Mouse (Mus musculus): ENCODE data around the gene 4931406P16Rik. TPM values are rescaled to one million over a fixed set of nuclear protein-coding genes. Genes with fewer than 3 reads are reported as not detected.

The 4931406P16Rik gene
- 30.4 and 32.8 TPM in 2 replicates for polyA plus RNA-seq (2015; fragmentation: Nextera tagmentation; extraction: Ambion mirVana)

- H3K27me3 ChIP-seq (ENCODE audit: control insufficient read depth, insufficient read depth, low read length) = no peaks in the 10 kb centered on the region
- H3K4me2 ChIP-seq (ENCODE audit: low read depth, low read length) = peak within 1 kb of the TSS; percentile 81
- peak; percentile 90 for ATAC-seq (ENCODE audit: insufficient read depth, low FRiP score)
- H3K9ac ChIP-seq (ENCODE audit: low read length) = peak within 1 kb of the TSS; percentile 97
- peak within 1 kb of the TSS; percentile 91 for H3K4me3 ChIP-seq (replicated peaks; ENCODE audit: low read length)
- H3K27ac ChIP-seq (ENCODE audit: low read length) = peak within 1 kb of the TSS; percentile 84
- H3K9me3 ChIP-seq (replicated peaks; ENCODE audit: control insufficient read depth, low read length) = no peaks in the 10 kb centered on the region
- H3K4me1 ChIP-seq (ENCODE audit: control insufficient read depth, insufficient read depth, low read length) = peaks cover 9% of the 10 kb centered on the region; the same call in 1 of the 2 replicates
- no peaks in the 10 kb centered on the region for H3K36me3 ChIP-seq (ENCODE audit: control insufficient read depth, insufficient read depth, low read length)
- under 1% methylated on average over 41 of the region's 41 CpGs for WGBS
These were observed at the start of gene 4931406P16Rik for GRCm38 (mm10) chr7:34313443-34313875. 4931406P16Rik (minus strand) TSS chr7:34313551.

- no peak for ATAC-seq (ENCODE audit: insufficient read depth, low FRiP score)
- WGBS = 93% methylated on average over 4 of the region's 4 CpGs
- no peaks in the 10 kb centered on the region for H3K4me1 ChIP-seq (ENCODE audit: control insufficient read depth, insufficient read depth, low read length)
- H3K9me3 ChIP-seq (replicated peaks; ENCODE audit: control insufficient read depth, low read length) = no peaks in the 10 kb centered on the region
- H3K4me3 ChIP-seq (replicated peaks; ENCODE audit: low read length) = no peak overlapping the region
- no peak overlapping the region for H3K27ac ChIP-seq (ENCODE audit: low read length)
- H3K4me2 ChIP-seq (ENCODE audit: low read depth, low read length) = no peak overlapping the region
- H3K27me3 ChIP-seq (ENCODE audit: control insufficient read depth, insufficient read depth, low read length) = no peaks in the 10 kb centered on the region
- no peak overlapping the region for H3K9ac ChIP-seq (ENCODE audit: low read length)
- peaks cover 13% of the 10 kb centered on the region for H3K36me3 ChIP-seq (ENCODE audit: control insufficient read depth, insufficient read depth, low read length)
These were observed 42.3 kb upstream of the 4931406P16Rik start for GRCm38 (mm10) chr7:34355629-34356028.

- WGBS = 81% methylated on average over 1 of the region's 1 CpGs
- Histone ChIP-seq H3K36me3 (ENCODE audit: control insufficient read depth, insufficient read depth, low read length) (peaks cover 28% of the 10 kb centered on the region), H3K27ac (ENCODE audit: low read length) (no peak overlapping the region), H3K27me3 (ENCODE audit: control insufficient read depth, insufficient read depth, low read length) (no peaks in the 10 kb centered on the region), H3K9ac (ENCODE audit: low read length) (no peak overlapping the region), H3K9me3 (replicated peaks; ENCODE audit: control insufficient read depth, low read length) (no peaks in the 10 kb centered on the region), H3K4me1 (ENCODE audit: control insufficient read depth, insufficient read depth, low read length) (no peaks in the 10 kb centered on the region), H3K4me3 (replicated peaks; ENCODE audit: low read length) (no peak overlapping the region), H3K4me2 (ENCODE audit: low read depth, low read length) (no peak overlapping the region)
- ATAC-seq (ENCODE audit: insufficient read depth, low FRiP score) = no peak
These were observed 38.6 kb upstream of the 4931406P16Rik start for GRCm38 (mm10) chr7:34351997-34352396.

GRCm38 (mm10) chr7:34350166-34350565 lies 36.8 kb upstream of the 4931406P16Rik start:
- H3K4me3 ChIP-seq (replicated peaks; ENCODE audit: low read length) = no peak overlapping the region
- H3K4me2 ChIP-seq (ENCODE audit: low read depth, low read length) = no peak overlapping the region
- no peak overlapping the region for H3K9ac ChIP-seq (ENCODE audit: low read length)
- WGBS = 91% methylated on average over 5 of the region's 5 CpGs
- H3K27me3 ChIP-seq (ENCODE audit: control insufficient read depth, insufficient read depth, low read length) = no peaks in the 10 kb centered on the region
- no peaks in the 10 kb centered on the region for H3K4me1 ChIP-seq (ENCODE audit: control insufficient read depth, insufficient read depth, low read length)
- ATAC-seq (ENCODE audit: insufficient read depth, low FRiP score) = no peak
- no peak overlapping the region for H3K27ac ChIP-seq (ENCODE audit: low read length)
- peaks cover 25% of the 10 kb centered on the region for H3K36me3 ChIP-seq (ENCODE audit: control insufficient read depth, insufficient read depth, low read length)
- H3K9me3 ChIP-seq (replicated peaks; ENCODE audit: control insufficient read depth, low read length) = no peaks in the 10 kb centered on the region

- no peaks in the 10 kb centered on the region for H3K27me3 ChIP-seq (ENCODE audit: control insufficient read depth, insufficient read depth, low read length)
- H3K9ac ChIP-seq (ENCODE audit: low read length) = no peak overlapping the region
- no peaks in the 10 kb centered on the region for H3K9me3 ChIP-seq (replicated peaks; ENCODE audit: control insufficient read depth, low read length)
- no peak overlapping the region for H3K27ac ChIP-seq (ENCODE audit: low read length)
- H3K36me3 ChIP-seq (ENCODE audit: control insufficient read depth, insufficient read depth, low read length) = peaks cover 34% of the 10 kb centered on the region
- H3K4me2 ChIP-seq (ENCODE audit: low read depth, low read length) = no peak overlapping the region
- WGBS = 69% methylated on average over 1 of the region's 1 CpGs
- no peak overlapping the region for H3K4me3 ChIP-seq (replicated peaks; ENCODE audit: low read length)
- no peaks in the 10 kb centered on the region for H3K4me1 ChIP-seq (ENCODE audit: control insufficient read depth, insufficient read depth, low read length)
- no peak for ATAC-seq (ENCODE audit: insufficient read depth, low FRiP score)
These were observed 34.7 kb upstream of the 4931406P16Rik start for GRCm38 (mm10) chr7:34348011-34348410.

- Histone ChIP-seq H3K4me1 (ENCODE audit: control insufficient read depth, insufficient read depth, low read length) (no peaks in the 10 kb centered on the region), H3K9me3 (replicated peaks; ENCODE audit: control insufficient read depth, low read length) (no peaks in the 10 kb centered on the region), H3K9ac (ENCODE audit: low read length) (no peak overlapping the region), H3K4me3 (replicated peaks; ENCODE audit: low read length) (no peak overlapping the region), H3K4me2 (ENCODE audit: low read depth, low read length) (no peak overlapping the region), H3K27ac (ENCODE audit: low read length) (no peak overlapping the region), H3K36me3 (ENCODE audit: control insufficient read depth, insufficient read depth, low read length) (peaks cover 37% of the 10 kb centered on the region), H3K27me3 (ENCODE audit: control insufficient read depth, insufficient read depth, low read length) (no peaks in the 10 kb centered on the region)
- ATAC-seq (ENCODE audit: insufficient read depth, low FRiP score) = no peak
- WGBS = 89% methylated on average over 3 of the region's 3 CpGs
These were observed 33.7 kb upstream of the 4931406P16Rik start for GRCm38 (mm10) chr7:34347041-34347440.

- H3K36me3 ChIP-seq (ENCODE audit: control insufficient read depth, insufficient read depth, low read length) = peaks cover 41% of the 10 kb centered on the region
- WGBS = 87% methylated on average over 4 of the region's 4 CpGs
These were observed 33.2 kb upstream of the 4931406P16Rik start for GRCm38 (mm10) chr7:34346505-34346904.

GRCm38 (mm10) chr7:34342040-34342793 lies 28.9 kb upstream of the 4931406P16Rik start:
- peaks cover 28% of the 10 kb centered on the region for H3K36me3 ChIP-seq (ENCODE audit: control insufficient read depth, insufficient read depth, low read length)
- no peak for ATAC-seq (ENCODE audit: insufficient read depth, low FRiP score)
- no peaks in the 10 kb centered on the region for H3K9me3 ChIP-seq (replicated peaks; ENCODE audit: control insufficient read depth, low read length)

More at GRCm38 (mm10) chr7:34346505-34346904, 33.2 kb upstream of the 4931406P16Rik start:
- H3K27me3 ChIP-seq (ENCODE audit: control insufficient read depth, insufficient read depth, low read length) = no peaks in the 10 kb centered on the region
- no peak overlapping the region for H3K27ac ChIP-seq (ENCODE audit: low read length)
- ATAC-seq (ENCODE audit: insufficient read depth, low FRiP score) = no peak
- H3K9ac ChIP-seq (ENCODE audit: low read length) = no peak overlapping the region
- H3K9me3 ChIP-seq (replicated peaks; ENCODE audit: control insufficient read depth, low read length) = no peaks in the 10 kb centered on the region
- no peaks in the 10 kb centered on the region for H3K4me1 ChIP-seq (ENCODE audit: control insufficient read depth, insufficient read depth, low read length)
- H3K4me2 ChIP-seq (ENCODE audit: low read depth, low read length) = no peak overlapping the region
- H3K4me3 ChIP-seq (replicated peaks; ENCODE audit: low read length) = no peak overlapping the region

GRCm38 (mm10) chr7:34340841-34341240 lies 27.5 kb upstream of the 4931406P16Rik start:
- no peak for ATAC-seq (ENCODE audit: insufficient read depth, low FRiP score)
- Histone ChIP-seq H3K9ac (ENCODE audit: low read length) (no peak overlapping the region), H3K36me3 (ENCODE audit: control insufficient read depth, insufficient read depth, low read length) (peaks cover 27% of the 10 kb centered on the region), H3K4me3 (replicated peaks; ENCODE audit: low read length) (no peak overlapping the region), H3K27ac (ENCODE audit: low read length) (no peak overlapping the region), H3K27me3 (ENCODE audit: control insufficient read depth, insufficient read depth, low read length) (no peaks in the 10 kb centered on the region), H3K9me3 (replicated peaks; ENCODE audit: control insufficient read depth, low read length) (peaks cover 5% of the 10 kb centered on the region; the same call in 1 of the 2 replicates), H3K4me2 (ENCODE audit: low read depth, low read length) (no peak overlapping the region), H3K4me1 (ENCODE audit: control insufficient read depth, insufficient read depth, low read length) (no peaks in the 10 kb centered on the region)
- 75% methylated on average over 5 of the region's 5 CpGs for WGBS

More at GRCm38 (mm10) chr7:34342040-34342793, 28.9 kb upstream of the 4931406P16Rik start:
- Histone ChIP-seq H3K4me2 (ENCODE audit: low read depth, low read length) (no peak overlapping the region), H3K9ac (ENCODE audit: low read length) (no peak overlapping the region), H3K4me1 (ENCODE audit: control insufficient read depth, insufficient read depth, low read length) (no peaks in the 10 kb centered on the region), H3K4me3 (replicated peaks; ENCODE audit: low read length) (no peak overlapping the region), H3K27ac (ENCODE audit: low read length) (no peak overlapping the region), H3K27me3 (ENCODE audit: control insufficient read depth, insufficient read depth, low read length) (no peaks in the 10 kb centered on the region)
- WGBS = 82% methylated on average over 10 of the region's 10 CpGs

All from stomach, embryonic 16.5 days (tissue).